Mouse (Mus musculus): ENCODE data around the gene Cygb.
"Not testable (repeated sequence)": the region's sequence is repeated elsewhere in the genome, so short reads cannot be mapped to it uniquely, and the experiment has no call there.

Cygb gene

GRCm38 (mm10) chr11:116674616-116675379 is 20.7 kb upstream of the Cygb start:
- DNase-seq (ENCODE audit: low spot score in 2 of 2) = no peak

- DNase-seq (ENCODE audit: low spot score in 2 of 2) = no peak
Observed at GRCm38 (mm10) chr11:116673410-116673809, 19.3 kb upstream of the Cygb start.

DNA sequence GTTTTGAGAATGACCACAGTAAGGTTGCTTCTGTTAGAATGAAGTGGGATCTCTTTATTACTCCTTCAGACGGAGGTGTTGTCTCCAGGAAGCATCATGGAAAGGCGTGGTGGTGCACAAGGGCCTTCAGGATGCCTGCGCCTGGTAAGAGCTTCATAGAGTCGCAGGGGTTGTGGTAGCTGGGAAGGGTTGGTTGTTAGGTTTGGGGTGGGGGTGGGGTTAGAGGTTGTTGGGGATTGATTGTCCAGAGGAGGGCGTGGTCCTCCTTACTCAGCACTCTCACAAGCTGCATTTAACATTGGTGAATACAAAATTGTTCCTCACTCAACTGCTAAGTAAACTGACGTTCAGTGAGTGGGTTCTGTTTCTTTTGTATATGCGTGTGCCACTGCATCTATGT is 18.5 kb upstream of the Cygb start:
- DNase-seq (ENCODE audit: low spot score in 2 of 2) = no peak

DNA sequence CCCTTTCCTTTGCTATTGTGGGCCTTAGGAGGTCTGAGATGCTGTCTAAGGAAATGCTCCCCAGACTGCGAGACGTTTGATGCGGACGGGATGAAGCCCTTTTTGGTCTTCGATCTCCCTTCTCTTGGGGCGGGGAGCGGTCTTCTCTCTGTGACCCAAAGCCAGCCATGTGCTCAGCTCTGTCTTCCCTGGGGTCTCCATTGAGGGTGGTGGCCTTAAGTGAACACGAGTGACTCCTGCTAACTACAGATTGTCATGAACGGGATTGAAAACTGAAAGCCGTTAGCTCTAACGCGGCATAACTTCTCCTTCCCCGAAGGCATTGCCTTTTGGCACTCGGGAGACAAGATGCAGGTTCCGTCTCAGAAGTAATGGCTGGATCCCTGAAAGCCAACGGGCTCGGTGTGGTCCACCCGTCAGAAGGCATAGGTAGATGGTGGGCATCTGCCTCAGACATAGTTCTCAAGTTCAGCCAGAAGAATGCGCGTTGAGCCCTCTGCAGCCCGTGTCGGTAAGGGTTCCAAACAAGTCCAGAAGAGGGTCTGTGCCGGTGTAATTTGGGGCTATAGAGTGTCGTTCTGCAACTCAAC is 17.8 kb upstream of the Cygb start:
- no peak for DNase-seq (ENCODE audit: low spot score in 2 of 2)

DNA sequence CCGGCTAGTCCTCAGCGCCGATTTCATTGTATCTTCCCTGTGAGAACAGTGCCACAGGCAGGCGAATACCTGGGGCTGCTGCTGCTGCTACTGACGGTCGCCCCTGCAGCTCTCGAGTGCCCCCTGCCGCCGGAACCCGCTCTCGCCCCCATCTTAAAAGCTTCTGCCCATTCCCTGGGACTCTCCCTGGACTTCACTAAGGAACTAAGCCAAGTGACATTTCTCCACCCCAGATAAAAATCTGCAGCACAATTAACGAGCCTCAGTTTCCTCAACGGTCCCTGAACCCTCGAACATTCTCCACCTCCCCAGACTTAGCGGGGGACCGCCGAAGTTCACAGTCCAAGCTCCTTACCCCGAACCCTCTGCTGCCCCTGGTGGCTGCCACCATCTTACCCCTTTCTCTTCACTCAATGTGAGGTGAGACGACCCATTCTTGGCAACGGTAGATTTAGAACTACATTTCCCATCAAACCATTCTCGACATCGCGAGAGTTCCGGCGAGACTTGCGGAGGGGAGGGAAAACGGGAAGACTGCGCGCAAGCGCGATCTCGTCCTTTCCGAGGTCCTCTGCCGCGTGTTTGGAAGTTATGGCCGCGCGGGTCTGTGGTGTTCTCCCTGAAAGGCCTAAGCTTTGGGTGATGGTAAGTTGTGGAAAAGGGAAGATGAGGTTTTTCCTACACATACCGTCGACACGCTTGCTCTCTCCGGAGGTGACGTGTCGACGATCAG is 17.2 kb upstream of the Cygb start:
- peak; percentile 95 to 96 for DNase-seq (ENCODE audit: low spot score in 2 of 2)

DNA sequence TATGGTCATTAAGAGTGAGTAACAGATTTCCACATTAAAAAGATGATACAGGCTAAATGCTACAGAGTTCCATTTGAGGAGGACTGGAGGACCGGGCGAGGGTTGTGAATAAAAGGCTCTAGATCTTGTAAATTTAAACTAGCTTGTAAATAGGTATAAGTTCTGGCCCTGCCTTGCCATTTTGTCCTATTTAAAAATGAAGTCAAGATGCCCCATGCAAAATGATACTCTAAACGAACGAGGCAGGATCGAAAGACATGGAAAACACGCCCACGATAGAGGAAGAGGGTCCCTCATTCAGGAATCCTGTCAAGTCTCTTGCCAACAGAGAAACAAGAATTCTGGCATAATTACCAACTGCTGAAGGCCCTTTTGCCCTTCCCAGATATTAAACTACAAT is 16.3 kb upstream of the Cygb start:
- no peak for DNase-seq (ENCODE audit: low spot score in 2 of 2)

GRCm38 (mm10) chr11:116669787-116670365 is 15.8 kb upstream of the Cygb start:
- no peak for DNase-seq (ENCODE audit: low spot score in 2 of 2)

- no peak for DNase-seq (ENCODE audit: low spot score in 2 of 2)
Observed at GRCm38 (mm10) chr11:116669316-116669715, 15.2 kb upstream of the Cygb start.

GRCm38 (mm10) chr11:116668839-116669238 is 14.7 kb upstream of the Cygb start:
- no peak for DNase-seq (ENCODE audit: low spot score in 2 of 2)

GRCm38 (mm10) chr11:116668381-116668825 is 14.3 kb upstream of the Cygb start:
- no peak for DNase-seq (ENCODE audit: low spot score in 2 of 2)

- DNase-seq (ENCODE audit: low spot score in 2 of 2) = no peak
Observed at GRCm38 (mm10) chr11:116667930-116668329, 13.8 kb upstream of the Cygb start.

DNA sequence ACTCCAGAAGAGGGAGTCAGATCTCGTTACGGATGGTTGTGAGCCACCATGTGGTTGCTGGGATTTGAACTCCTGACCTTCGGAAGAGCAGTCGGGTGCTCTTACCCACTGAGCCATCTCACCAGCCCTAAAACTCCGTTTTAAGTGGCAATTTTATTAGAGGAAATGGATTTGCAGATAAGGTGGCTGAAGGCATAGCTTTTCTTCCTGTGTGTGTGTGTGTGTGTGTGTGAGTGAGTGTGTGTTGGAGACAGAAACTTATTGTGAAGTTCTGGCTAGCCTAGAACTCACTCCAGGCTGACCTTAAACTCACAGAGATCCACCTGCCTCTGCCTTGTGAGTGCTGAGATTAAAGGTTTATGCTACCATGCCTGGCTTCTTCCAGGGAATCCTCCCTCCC is 12.9 kb upstream of the Cygb start:
- DNase-seq (ENCODE audit: low spot score in 2 of 2) = not testable (repeated sequence)

GRCm38 (mm10) chr11:116666566-116666965 is 12.5 kb upstream of the Cygb start:
- DNase-seq (ENCODE audit: low spot score in 2 of 2) = no peak

- no peak for DNase-seq (ENCODE audit: low spot score in 2 of 2)
Observed at GRCm38 (mm10) chr11:116665289-116665688, 11.2 kb upstream of the Cygb start.

DNA sequence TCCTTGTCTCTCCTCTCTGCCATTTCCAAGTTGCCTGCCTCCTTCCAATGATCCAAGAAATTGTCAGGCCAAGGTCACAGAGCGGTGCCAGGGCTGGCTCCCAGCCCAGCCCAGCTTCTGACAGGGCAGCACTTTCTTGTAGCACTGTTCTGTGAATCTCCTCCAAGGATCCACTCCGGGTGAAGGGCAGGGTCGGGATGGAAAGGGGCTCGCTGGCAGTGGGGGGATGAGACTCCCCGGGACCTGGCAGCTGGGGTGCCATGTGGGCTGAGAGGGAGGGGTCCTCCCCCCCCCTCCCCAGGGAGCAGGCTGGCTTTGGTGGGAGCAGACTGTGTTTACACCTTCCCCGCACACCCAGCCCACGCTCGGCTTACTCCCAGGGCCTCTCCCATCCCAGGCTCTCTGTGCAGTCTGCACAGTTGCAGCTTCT is 7.8 kb upstream of the Cygb start:
- DNase-seq (ENCODE audit: low spot score in 2 of 2) = no peak

DNA sequence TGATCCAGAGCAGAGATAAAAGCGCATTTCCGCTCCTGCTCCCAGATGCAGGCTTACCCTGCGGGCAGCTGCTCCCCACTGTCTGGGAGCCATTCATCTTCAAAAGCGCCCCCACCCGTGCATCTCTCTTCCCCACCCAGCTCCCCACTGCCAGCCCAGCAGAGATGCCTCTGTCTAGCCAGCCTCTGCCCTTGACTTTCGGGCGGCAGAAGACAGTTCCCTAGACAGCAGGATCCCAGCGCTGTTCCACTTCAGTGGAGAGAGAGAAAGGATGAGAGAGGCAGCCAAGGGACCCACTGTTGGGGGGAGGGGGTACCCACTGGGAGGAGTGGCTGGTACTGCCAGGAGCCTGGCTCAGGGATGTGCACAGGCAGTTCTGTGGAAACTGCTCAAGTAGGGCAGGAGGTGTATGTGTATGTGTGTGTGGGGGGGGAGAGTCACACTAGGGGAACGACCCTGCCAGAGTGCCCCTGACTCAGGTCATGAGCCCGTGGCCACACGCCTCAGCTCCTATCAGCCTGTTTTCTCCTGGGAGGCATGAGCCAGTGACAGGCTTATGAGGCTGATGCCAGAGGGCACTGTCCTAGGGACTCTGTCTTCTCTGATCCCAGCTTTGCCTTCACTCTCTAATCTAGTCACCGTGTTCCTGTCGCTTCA is 7.3 kb upstream of the Cygb start:
- DNase-seq (ENCODE audit: low spot score in 2 of 2) = peak; percentile 53 to 59

DNA sequence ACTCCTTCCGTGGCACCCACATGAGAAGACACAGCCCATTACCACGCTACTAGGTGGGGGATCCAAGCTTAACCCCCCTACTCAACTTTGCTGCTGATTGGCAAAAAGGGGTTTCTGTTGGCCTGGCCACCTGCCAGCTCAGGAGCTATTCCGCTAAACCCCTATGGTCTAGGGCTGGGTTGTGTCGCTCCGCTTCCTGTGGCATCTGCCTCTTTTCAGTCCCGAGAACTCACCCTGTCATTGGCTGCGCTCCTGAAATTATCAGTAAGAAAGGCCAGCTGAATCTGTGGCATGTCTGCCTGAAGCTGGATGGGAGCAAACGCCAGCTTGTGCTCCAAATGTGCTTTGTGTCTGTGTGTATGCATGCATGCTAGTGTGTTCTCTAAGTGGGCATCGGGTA is 6.1 kb upstream of the Cygb start:
- DNase-seq (ENCODE audit: low spot score in 2 of 2) = no peak

GRCm38 (mm10) chr11:116659027-116659621 is 5.0 kb upstream of the Cygb start:
- DNase-seq (ENCODE audit: low spot score in 2 of 2) = no peak

DNA sequence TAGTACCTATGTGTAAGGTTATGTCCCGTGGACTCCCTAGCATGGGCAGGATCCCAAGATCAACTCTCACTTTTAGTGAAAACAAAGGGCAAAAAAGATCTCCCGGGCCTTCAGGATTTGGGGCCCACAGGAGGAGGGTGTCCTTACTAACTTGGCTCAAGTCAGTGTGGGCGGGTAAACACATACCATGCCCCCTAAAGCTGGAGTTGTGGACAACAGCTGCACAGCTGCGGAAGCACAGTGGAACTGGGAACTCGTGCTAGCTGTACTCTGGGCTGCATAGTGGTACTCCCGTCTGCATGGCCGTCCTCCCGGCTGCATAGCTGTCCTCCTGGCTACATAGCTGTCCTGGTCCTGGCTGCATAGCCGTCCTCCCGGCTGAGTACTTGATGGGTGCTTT is 4.1 kb upstream of the Cygb start:
- DNase-seq (ENCODE audit: low spot score in 2 of 2) = no peak

- peak; percentile 87 to 88 for DNase-seq (ENCODE audit: low spot score in 2 of 2)
Observed at GRCm38 (mm10) chr11:116657311-116658223, 3.5 kb upstream of the Cygb start.
